Mouse (Mus musculus) left cerebral cortex, adult 2 months (tissue): ENCODE results near the gene Gm20792. TPM values are rescaled to one million over a fixed set of nuclear protein-coding genes. Genes with fewer than 3 reads are reported as not detected.
"Not testable (repeated sequence)": the region's sequence is repeated elsewhere in the genome, so short reads cannot be mapped to it uniquely, and the experiment has no call there.

Experiments used
- DNase-seq, 2 experiments: peaks; one replicate each; pipeline ENCODE4 v3.0.0; 2021 to 2022; ENCODE audit warnings: low spot score in 2 of 2, mixed read lengths in 1 of 2; ENCODE audit errors: extremely low spot score in 1 of 2
- H3K27ac ChIP-seq: fragments of 200-600 bp; 2 replicates; pipeline ENCODE4 v1.8.1; 2022
- H3K4me3 ChIP-seq: fragments of 200-600 bp; 2 replicates; pipeline ENCODE4 v1.8.1; 2022
- intact Hi-C: fragments of 180-260 bp; cut with DNase I; formaldehyde crosslinking; loops from one replicate; pipeline ENCODE4 v1.15.1; 2025
- long read RNA-seq, 2 experiments: library from polyadenylated mRNA; stranded (forward); transcript quantifications; one replicate each; pipeline ENCODE4 v2.0.0; 2021; ENCODE audit warnings: borderline mapping rate in 2 of 2
- total RNA-seq, 2 experiments: library from RNA; stranded (reverse); gene quantifications; 2 replicates each; pipeline ENCODE4 v1.2.3; 2021

Gm20792 gene
- total RNA-seq = not detected
- long read RNA-seq, experiment 1 = 0 reads
- long read RNA-seq, experiment 2 = 0 reads

DNA sequence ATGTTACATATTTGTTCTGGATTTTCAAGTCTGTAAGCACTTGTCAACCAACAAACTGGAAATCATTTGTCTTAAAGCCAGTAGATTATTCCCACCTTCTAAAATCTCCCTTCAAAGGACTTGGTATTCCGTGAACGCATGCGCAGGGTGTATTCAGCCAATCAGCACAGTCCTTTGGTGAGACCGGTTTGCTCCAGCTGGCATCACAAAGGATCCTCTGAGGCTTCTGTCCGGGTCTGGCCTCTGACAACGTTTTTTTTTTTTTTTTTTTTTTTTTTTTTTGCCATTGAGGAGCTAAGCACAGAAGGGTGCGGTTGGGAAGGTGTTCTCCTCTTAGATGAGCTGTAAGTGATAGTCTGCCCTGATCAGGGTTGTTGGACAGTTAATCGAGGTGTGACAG is at the start of gene Gm20792:
TSS of gene Gm20792 (plus strand) at position 301 of the 400 bp plus-strand sequence.
- H3K4me3 ChIP-seq, H3K27ac ChIP-seq, DNase-seq, intact Hi-C loops: not testable (repeated sequence)
